Mouse (Mus musculus): ENCODE results near the gene Gm49383.

DNA sequence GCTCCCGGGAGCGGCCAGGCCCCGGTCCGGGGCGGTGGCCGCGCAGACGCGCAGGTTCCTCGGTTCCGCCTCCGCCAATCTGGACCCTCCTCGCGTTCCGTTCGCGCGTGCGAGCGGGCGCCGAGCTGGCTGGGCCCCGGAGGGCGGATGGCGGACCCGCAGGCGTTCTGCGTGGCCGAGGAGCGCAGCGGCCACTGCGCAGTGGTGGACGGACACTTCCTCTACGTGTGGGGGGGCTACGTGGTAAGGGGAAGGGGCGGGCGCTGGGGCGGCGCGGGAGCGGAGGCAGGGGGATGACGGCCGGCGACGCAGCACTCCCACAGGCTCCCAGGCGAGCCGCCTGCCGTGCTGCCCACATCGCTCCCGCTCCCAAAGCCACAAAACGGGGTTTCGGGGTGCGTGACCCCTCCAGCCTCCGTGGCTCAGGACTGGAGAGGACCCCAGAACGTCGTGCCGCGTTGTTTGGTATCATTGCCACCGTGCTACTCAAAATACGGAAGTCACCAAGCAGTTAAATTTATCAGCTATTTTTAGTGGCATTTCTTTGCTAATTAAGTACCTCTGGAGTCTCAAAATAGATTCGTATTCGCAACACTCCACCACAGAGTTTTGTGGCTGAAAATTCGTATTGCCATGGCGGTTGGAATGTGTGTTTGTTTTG lies 45.0 kb upstream of the Gm49383 start:
- TF ChIP-seq CTCF (IDR thresholded peaks at IDR 0.05; ENCODE audit: low read depth): no peak
- TF ChIP-seq EP300 (IDR thresholded peaks at IDR 0.05; ENCODE audit: low read depth): no peak

All from liver, embryonic 14.5 days (tissue).